Mouse (Mus musculus): ENCODE data around the gene Tlr7. TPM values are rescaled to one million over a fixed set of nuclear protein-coding genes. Genes with fewer than 3 reads are reported as not detected.
A peak's percentile ranks its signal among the peaks of the same experiment; 100 is the strongest.
"Not testable (repeated sequence)": the region's sequence is repeated elsewhere in the genome, so short reads cannot be mapped to it uniquely, and the experiment has no call there.

Gene Tlr7
- total RNA-seq (2012; rRNA removed) (10.2 and 12.6 TPM in 2 replicates), total RNA-seq (2014; rRNA removed) (27.9 and 28.5 TPM in 2 replicates), polyA plus RNA-seq (2012; ENCODE audit: insufficient read length, low read depth) (30.8 and 34.2 TPM in 2 replicates)

DNA sequence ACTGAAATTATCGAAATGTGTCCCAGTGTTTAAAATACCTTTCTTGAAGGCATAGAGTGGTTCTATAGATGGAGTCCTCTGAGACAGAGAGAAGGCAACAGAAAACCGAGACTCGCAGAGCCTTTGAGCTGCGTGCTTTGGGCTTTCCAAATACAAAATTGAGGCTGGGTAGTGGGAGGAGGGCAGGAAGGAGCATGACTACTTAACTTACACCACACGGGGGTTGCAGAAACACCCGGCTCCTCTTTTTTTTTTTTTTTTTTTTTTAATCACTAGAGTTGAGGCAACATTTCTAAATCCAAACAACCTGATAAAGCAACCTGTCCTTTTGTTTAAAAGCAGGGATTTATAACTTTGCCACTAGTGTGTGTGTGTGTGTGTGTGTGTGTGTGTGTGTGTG is at the start of gene Tlr7:
TSS of gene Tlr7 (minus strand) at position 160 of the 400 bp plus-strand sequence.
- H3K79me2 ChIP-seq (replicated peaks; ENCODE audit: control insufficient read depth, extremely low read depth, insufficient read depth, poor library complexity, severe bottlenecking) = peaks cover 7% of the 10 kb centered on the region
- H3K36me3 ChIP-seq (replicated peaks in 1 of 2; ENCODE audit: control insufficient read depth in 1 of 2, insufficient read depth in 1 of 2, low read length in 1 of 2) = peaks cover 0 to 4% of the 10 kb centered on the region in 2 experiments
- H3K9ac ChIP-seq (ENCODE audit: insufficient read depth, low read depth) = peak within 1 kb of the TSS; percentile 68
- peaks cover 3 to 39% of the 10 kb centered on the region in 2 experiments; a peak in 3 of 4 replicates for H3K4me1 ChIP-seq (ENCODE audit: control insufficient read depth in 1 of 2, insufficient read depth in 2 of 2)
- dilution Hi-C loops (cut with MboI; ENCODE audit: extremely low pct_ligation_motif_present, extremely low pct_unique_long_range_greater_than_20kb, low sequenced_read_pairs) = no loop called here
- H3K9me3 ChIP-seq (replicated peaks; ENCODE audit: low read length) = no peaks in the 10 kb centered on the region
- in situ Hi-C loops (cut with MboI; ENCODE audit: low pct_ligation_motif_present, low pct_unique_long_range_greater_than_20kb, low sequenced_read_pairs) = no loop called here
- peak; percentile 44 for DNase-seq (ENCODE audit: extremely low read depth)
- peak within 1 kb of the TSS; percentile 38 to 70 (median 52) for H3K4me3 ChIP-seq (replicated peaks in 1 of 3; ENCODE audit: low read depth in 2 of 3, low read length in 2 of 3, poor library complexity in 1 of 3)
- H3K4me2 ChIP-seq (ENCODE audit: insufficient read depth, low read depth, poor library complexity, severe bottlenecking) = peak within 1 kb of the TSS; percentile 89
- H3K27ac ChIP-seq (ENCODE audit: insufficient read depth, low read depth) = peak within 1 kb of the TSS; percentile 66
- TF ChIP-seq ETS1 (conservative IDR thresholded peaks at IDR 0.05; ENCODE audit: low read depth, low read length) = no peak
- peak; percentile 48 for TF ChIP-seq POLR2A (IDR thresholded peaks at IDR 0.05; ENCODE audit: low read depth, low read length)
- TF ChIP-seq CTCF (conservative IDR thresholded peaks at IDR 0.05 in 1 of 2, IDR thresholded peaks at IDR 0.05 in 1 of 2; ENCODE audit: low read depth in 2 of 2, low read length in 2 of 2) = no peak
- peak; percentile 31 for TF ChIP-seq BHLHE40 (IDR thresholded peaks at IDR 0.05; ENCODE audit: low read depth, low read length)
- TF ChIP-seq EP300 (IDR thresholded peaks at IDR 0.05; ENCODE audit: low read length) = no peak
- no peak for TF ChIP-seq GABPA (IDR thresholded peaks at IDR 0.05; ENCODE audit: insufficient replicate concordance, low read depth, low read length)
- TF ChIP-seq MXI1 (IDR thresholded peaks at IDR 0.05; ENCODE audit: low read depth, low read length) = peak; percentile 47; the same call in 1 of the 2 replicates
- TF ChIP-seq NELFE (IDR thresholded peaks at IDR 0.05; ENCODE audit: low read depth, low read length) = no peak
- TF ChIP-seq TBP (conservative IDR thresholded peaks at IDR 0.05; ENCODE audit: low read depth, low read length) = peak; percentile 64
- no peak for TF ChIP-seq NRF1 (IDR thresholded peaks at IDR 0.05; ENCODE audit: low read depth, low read length)
- no peak for TF ChIP-seq CHD1 (IDR thresholded peaks at IDR 0.05; ENCODE audit: low read depth, low read length)
- TF ChIP-seq IRF4 (IDR thresholded peaks at IDR 0.05; ENCODE audit: low read depth, low read length) = no peak; the same call in 1 of the 2 replicates
- TF ChIP-seq ZKSCAN1 (IDR thresholded peaks at IDR 0.05; ENCODE audit: borderline replicate concordance, low read depth, low read length) = no peak
- peak; percentile 86 for TF ChIP-seq ZNF384 (IDR thresholded peaks at IDR 0.05; ENCODE audit: low read depth, low read length)
- H3K27me3 ChIP-seq (replicated peaks) = no peaks in the 10 kb centered on the region

- H3K36me3 ChIP-seq (replicated peaks in 1 of 2; ENCODE audit: control insufficient read depth in 1 of 2, insufficient read depth in 1 of 2, low read length in 1 of 2) = peaks cover 0 to 15% of the 10 kb centered on the region in 2 experiments
- in situ Hi-C loops (cut with MboI; ENCODE audit: low pct_ligation_motif_present, low pct_unique_long_range_greater_than_20kb, low sequenced_read_pairs) = no loop called here
- H3K27me3 ChIP-seq (replicated peaks) = no peaks in the 10 kb centered on the region
- H3K9me3 ChIP-seq (replicated peaks; ENCODE audit: low read length) = no peaks in the 10 kb centered on the region
- H3K9ac ChIP-seq (ENCODE audit: insufficient read depth, low read depth) = no peak overlapping the region
- no peak for DNase-seq (ENCODE audit: extremely low read depth)
- no peak overlapping the region for H3K4me3 ChIP-seq (replicated peaks in 1 of 3; ENCODE audit: low read depth in 2 of 3, low read length in 2 of 3, poor library complexity in 1 of 3)
- peak overlapping the region; percentile 13; the same call in 1 of the 2 replicates for H3K4me2 ChIP-seq (ENCODE audit: insufficient read depth, low read depth, poor library complexity, severe bottlenecking)
- H3K79me2 ChIP-seq (replicated peaks; ENCODE audit: control insufficient read depth, extremely low read depth, insufficient read depth, poor library complexity, severe bottlenecking) = peaks cover 19% of the 10 kb centered on the region
- peaks cover 0 to 24% of the 10 kb centered on the region in 2 experiments; a peak in 2 of 4 replicates for H3K4me1 ChIP-seq (ENCODE audit: control insufficient read depth in 1 of 2, insufficient read depth in 2 of 2)
- no peak overlapping the region for H3K27ac ChIP-seq (ENCODE audit: insufficient read depth, low read depth)
- TF ChIP-seq UBTF (IDR thresholded peaks at IDR 0.05; ENCODE audit: low read depth, low read length) (no peak), EP300 (IDR thresholded peaks at IDR 0.05; ENCODE audit: low read length) (no peak), MEF2A (IDR thresholded peaks at IDR 0.05; ENCODE audit: borderline replicate concordance, low read depth, low read length) (no peak), JUND (conservative IDR thresholded peaks at IDR 0.05; ENCODE audit: low read depth, low read length) (no peak), ETS1 (conservative IDR thresholded peaks at IDR 0.05; ENCODE audit: low read depth, low read length) (no peak), IRF4 (IDR thresholded peaks at IDR 0.05; ENCODE audit: low read depth, low read length) (no peak), USF2 (conservative IDR thresholded peaks at IDR 0.05; ENCODE audit: low read depth, low read length) (no peak), MAX (IDR thresholded peaks at IDR 0.05; ENCODE audit: low read length) (no peak), BHLHE40 (IDR thresholded peaks at IDR 0.05; ENCODE audit: low read depth, low read length) (no peak), NELFE (IDR thresholded peaks at IDR 0.05; ENCODE audit: low read depth, low read length) (no peak), PAX5 (IDR thresholded peaks at IDR 0.05; ENCODE audit: low read length) (no peak), ZNF384 (IDR thresholded peaks at IDR 0.05; ENCODE audit: low read depth, low read length) (no peak), ZC3H11A (IDR thresholded peaks at IDR 0.05; ENCODE audit: low read depth, low read length) (no peak), CHD1 (IDR thresholded peaks at IDR 0.05; ENCODE audit: low read depth, low read length) (no peak), CTCF (conservative IDR thresholded peaks at IDR 0.05 in 1 of 2, IDR thresholded peaks at IDR 0.05 in 1 of 2; ENCODE audit: low read depth in 2 of 2, low read length in 2 of 2) (no peak), ELF1 (IDR thresholded peaks at IDR 0.05; ENCODE audit: low read depth, low read length) (no peak)
- dilution Hi-C loops (cut with MboI; ENCODE audit: extremely low pct_ligation_motif_present, extremely low pct_unique_long_range_greater_than_20kb, low sequenced_read_pairs) = no loop called here
Observed at GRCm38 (mm10) chrX:167380073-167380472, 49.7 kb upstream of the Tlr7 start.

DNA sequence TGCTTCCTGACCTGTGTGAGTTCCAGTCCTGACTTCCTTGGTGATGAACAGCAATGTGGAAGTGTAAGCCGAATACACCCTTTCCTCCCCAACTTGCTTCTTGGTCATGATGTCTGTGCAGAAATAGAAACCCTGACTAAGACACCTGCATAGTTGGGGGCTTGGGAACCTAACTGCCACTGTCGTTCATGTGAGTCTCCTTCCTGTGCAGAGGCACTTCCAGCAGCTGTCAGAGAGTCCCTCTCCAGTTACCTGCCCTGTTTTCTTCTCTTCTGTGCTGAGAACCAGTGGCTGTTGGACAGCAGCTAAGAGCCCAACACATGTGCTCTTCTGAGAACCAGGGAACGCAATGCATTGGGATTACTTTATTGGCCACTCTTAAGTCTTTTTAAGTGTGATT is 30.9 kb upstream of the Tlr7 start:
- H3K36me3 ChIP-seq (replicated peaks in 1 of 2; ENCODE audit: control insufficient read depth in 1 of 2, insufficient read depth in 1 of 2, low read length in 1 of 2) = peaks cover 23 to 46% of the 10 kb centered on the region in 2 experiments
- H3K4me2 ChIP-seq (ENCODE audit: insufficient read depth, low read depth, poor library complexity, severe bottlenecking); H3K27ac ChIP-seq (ENCODE audit: insufficient read depth, low read depth); H3K9ac ChIP-seq (ENCODE audit: insufficient read depth, low read depth); in situ Hi-C loops (cut with MboI; ENCODE audit: low pct_ligation_motif_present, low pct_unique_long_range_greater_than_20kb, low sequenced_read_pairs); H3K9me3 ChIP-seq (replicated peaks; ENCODE audit: low read length); DNase-seq (ENCODE audit: extremely low read depth); H3K4me3 ChIP-seq (replicated peaks in 1 of 3; ENCODE audit: low read depth in 2 of 3, low read length in 2 of 3, poor library complexity in 1 of 3); dilution Hi-C loops (cut with MboI; ENCODE audit: extremely low pct_ligation_motif_present, extremely low pct_unique_long_range_greater_than_20kb, low sequenced_read_pairs); H3K79me2 ChIP-seq (replicated peaks; ENCODE audit: control insufficient read depth, extremely low read depth, insufficient read depth, poor library complexity, severe bottlenecking); H3K27me3 ChIP-seq (replicated peaks): not testable (repeated sequence)
- peaks cover 0 to 33% of the 10 kb centered on the region in 2 experiments; a peak in 2 of 4 replicates for H3K4me1 ChIP-seq (ENCODE audit: control insufficient read depth in 1 of 2, insufficient read depth in 2 of 2)
